Mouse (Mus musculus): ENCODE measurements at regions not wholly inside any gene's neighbourhood (a gene's known extent, or its start where the extent isn't known, plus 50 kb on each side); places are given as distances from the start of the nearest gene placed in this dataset.
A peak's percentile ranks its signal among the peaks of the same experiment; 100 is the strongest.

GRCm38 (mm10) chr10:117459651-117460365 lies 80.0 kb upstream of the Cpsf6 start:
- no peak for DNase-seq
- intact Hi-C loops (cut with DNase I; ENCODE audit: low total_unique reads) = loop anchor here (5.0 kb wide), 1 partner anchor 217 kb away; no protein-coding TSS in a partner anchor

- DNase-seq = no peak
- intact Hi-C loops (cut with DNase I; ENCODE audit: low total_unique reads) = loop anchor here (5.0 kb wide), 1 partner anchor 218 kb away; no protein-coding TSS in a partner anchor
Observed at GRCm38 (mm10) chr10:117459041-117459475, 79.2 kb upstream of the Cpsf6 start.

GRCm38 (mm10) chr10:117458271-117459040 lies 78.6 kb upstream of the Cpsf6 start:
- intact Hi-C loops (cut with DNase I; ENCODE audit: low total_unique reads) = loop anchor here (5.0 kb wide), 1 partner anchor 219 kb away; no protein-coding TSS in a partner anchor

GRCm38 (mm10) chr10:117457701-117457950 lies 77.8 kb upstream of the Cpsf6 start:
- DNase-seq = no peak
- intact Hi-C loops (cut with DNase I; ENCODE audit: low total_unique reads) = loop anchor here (5.0 kb wide), 1 partner anchor 220 kb away; no protein-coding TSS in a partner anchor

More at GRCm38 (mm10) chr10:117458271-117459040, 78.6 kb upstream of the Cpsf6 start:
- no peak for DNase-seq

GRCm38 (mm10) chr10:117456904-117457700 lies 77.3 kb upstream of the Cpsf6 start:
- DNase-seq = no peak
- intact Hi-C loops (cut with DNase I; ENCODE audit: low total_unique reads) = loop anchor here (5.0 kb wide), 1 partner anchor 220 kb away; no protein-coding TSS in a partner anchor

- no peak for DNase-seq
- intact Hi-C loops (cut with DNase I; ENCODE audit: low total_unique reads) = loop anchor here (5.0 kb wide), 1 partner anchor 221 kb away; no protein-coding TSS in a partner anchor
Observed at GRCm38 (mm10) chr10:117456427-117456826, 76.6 kb upstream of the Cpsf6 start.

GRCm38 (mm10) chr10:117455595-117456302 lies 75.9 kb upstream of the Cpsf6 start:
- DNase-seq = peak; percentile 17
- intact Hi-C loops (cut with DNase I; ENCODE audit: low total_unique reads) = loop anchor here (5.0 kb wide), 1 partner anchor 222 kb away; no protein-coding TSS in a partner anchor

GRCm38 (mm10) chr10:117454711-117455591 lies 75.1 kb upstream of the Cpsf6 start:
- no peak for DNase-seq
- intact Hi-C loops (cut with DNase I; ENCODE audit: low total_unique reads) = loop anchor here (5.0 kb wide), 1 partner anchor 222 kb away; no protein-coding TSS in a partner anchor

GRCm38 (mm10) chr10:117454171-117454500 lies 74.3 kb upstream of the Cpsf6 start:
- intact Hi-C loops (cut with DNase I; ENCODE audit: low total_unique reads) = no loop called here
- DNase-seq = no peak

GRCm38 (mm10) chr10:117453406-117454170 lies 73.8 kb upstream of the Cpsf6 start:
- intact Hi-C loops (cut with DNase I; ENCODE audit: low total_unique reads) = no loop called here
- no peak for DNase-seq

- no peak for DNase-seq
- intact Hi-C loops (cut with DNase I; ENCODE audit: low total_unique reads) = no loop called here
Observed at GRCm38 (mm10) chr10:117452190-117452950, 72.6 kb upstream of the Cpsf6 start.

GRCm38 (mm10) chr10:117451396-117452185 lies 71.8 kb upstream of the Cpsf6 start:
- DNase-seq = no peak
- intact Hi-C loops (cut with DNase I; ENCODE audit: low total_unique reads) = no loop called here

- DNase-seq = no peak
- intact Hi-C loops (cut with DNase I; ENCODE audit: low total_unique reads) = no loop called here
Observed at GRCm38 (mm10) chr10:117450631-117451030, 70.8 kb upstream of the Cpsf6 start.

- no peak for DNase-seq
- intact Hi-C loops (cut with DNase I; ENCODE audit: low total_unique reads) = no loop called here
Observed at GRCm38 (mm10) chr10:117450240-117450569, 70.4 kb upstream of the Cpsf6 start.

- no peak for DNase-seq
- intact Hi-C loops (cut with DNase I; ENCODE audit: low total_unique reads) = no loop called here
Observed at GRCm38 (mm10) chr10:117449416-117450239, 69.8 kb upstream of the Cpsf6 start.

All from gastrocnemius, postnatal 14 days (tissue).